Mouse (Mus musculus): Measurements from ENCODE around the gene Ltbp1. TPM values are rescaled to one million over a fixed set of nuclear protein-coding genes. Genes with fewer than 3 reads are reported as not detected.

The Ltbp1 gene
- polyA plus RNA-seq, 1 experiment from 2014 or later = 28.3 TPM

GRCm38 (mm10) chr17:75216362-75216761 lies 211.0 kb downstream of the Ltbp1 start:
- ATAC-seq (ENCODE audit: extremely low read depth, insufficient number of reproducible peaks, low FRiP score, low TSS enrichment) = no peak
- Histone ChIP-seq H3K4me2 (no peak overlapping the region), H3K27me3 (replicated peaks) (no peaks in the 10 kb centered on the region), H3K9ac (no peak overlapping the region), H3K4me1 (no peaks in the 10 kb centered on the region), H3K27ac (replicated peaks) (no peak overlapping the region), H3K36me3 (no peaks in the 10 kb centered on the region), H3K9me3 (no peaks in the 10 kb centered on the region), H3K4me3 (no peak overlapping the region)
- WGBS = 91% methylated on average over 2 of the region's 2 CpGs

- Histone ChIP-seq H3K9ac (no peak overlapping the region), H3K36me3 (no peaks in the 10 kb centered on the region), H3K27me3 (replicated peaks) (no peaks in the 10 kb centered on the region), H3K4me3 (no peak overlapping the region), H3K4me1 (no peaks in the 10 kb centered on the region), H3K4me2 (no peak overlapping the region), H3K9me3 (no peaks in the 10 kb centered on the region), H3K27ac (replicated peaks) (no peak overlapping the region)
- ATAC-seq (ENCODE audit: extremely low read depth, insufficient number of reproducible peaks, low FRiP score, low TSS enrichment) = no peak
- WGBS = 84% methylated on average over 6 of the region's 6 CpGs
Measured at GRCm38 (mm10) chr17:75218700-75219099, 213.3 kb downstream of the Ltbp1 start.

GRCm38 (mm10) chr17:75228321-75228720 lies 223.0 kb downstream of the Ltbp1 start:
- no peak overlapping the region for H3K27ac ChIP-seq (replicated peaks)
- ATAC-seq (ENCODE audit: extremely low read depth, insufficient number of reproducible peaks, low FRiP score, low TSS enrichment) = no peak

GRCm38 (mm10) chr17:75233206-75233605 lies 227.8 kb downstream of the Ltbp1 start:
- no peak overlapping the region for H3K4me3 ChIP-seq
- WGBS = 75% methylated on average over 2 of the region's 2 CpGs
- no peaks in the 10 kb centered on the region for H3K27me3 ChIP-seq (replicated peaks)
- H3K27ac ChIP-seq (replicated peaks) = no peak overlapping the region
- ATAC-seq (ENCODE audit: extremely low read depth, insufficient number of reproducible peaks, low FRiP score, low TSS enrichment) = no peak
- H3K9ac ChIP-seq = no peak overlapping the region
- peaks cover 20% of the 10 kb centered on the region for H3K4me1 ChIP-seq
- H3K9me3 ChIP-seq = no peaks in the 10 kb centered on the region
- H3K36me3 ChIP-seq = peaks cover 13% of the 10 kb centered on the region
- no peak overlapping the region for H3K4me2 ChIP-seq

More at GRCm38 (mm10) chr17:75228321-75228720, 223.0 kb downstream of the Ltbp1 start:
- no peak overlapping the region for H3K4me3 ChIP-seq
- 0 out of 2 replicates have a peak, but pooled peaks cover 5% of the 10 kb centered on the region for H3K4me1 ChIP-seq
- H3K9me3 ChIP-seq = no peaks in the 10 kb centered on the region
- H3K27me3 ChIP-seq (replicated peaks) = no peaks in the 10 kb centered on the region
- peaks cover 23% of the 10 kb centered on the region for H3K36me3 ChIP-seq
- H3K4me2 ChIP-seq = no peak overlapping the region
- WGBS = 81% methylated on average over 3 of the region's 3 CpGs
- no peak overlapping the region for H3K9ac ChIP-seq

GRCm38 (mm10) chr17:75233923-75234322 lies 228.6 kb downstream of the Ltbp1 start:
- Histone ChIP-seq H3K27me3 (replicated peaks) (no peaks in the 10 kb centered on the region), H3K9me3 (no peaks in the 10 kb centered on the region), H3K27ac (replicated peaks) (no peak overlapping the region), H3K4me2 (no peak overlapping the region), H3K4me3 (no peak overlapping the region), H3K36me3 (peaks cover 18% of the 10 kb centered on the region), H3K9ac (no peak overlapping the region), H3K4me1 (peaks cover 20% of the 10 kb centered on the region)
- WGBS = 76% methylated on average over 4 of the region's 4 CpGs
- ATAC-seq (ENCODE audit: extremely low read depth, insufficient number of reproducible peaks, low FRiP score, low TSS enrichment) = no peak

GRCm38 (mm10) chr17:75235781-75236180 lies 230.4 kb downstream of the Ltbp1 start:
- ATAC-seq (ENCODE audit: extremely low read depth, insufficient number of reproducible peaks, low FRiP score, low TSS enrichment) = no peak; the same call in 1 of the 2 replicates
- H3K36me3 ChIP-seq = peaks cover 19% of the 10 kb centered on the region
- WGBS = 53% methylated on average over 3 of the region's 3 CpGs
- peak overlapping the region; percentile 41 for H3K27ac ChIP-seq (replicated peaks)
- no peak overlapping the region for H3K9ac ChIP-seq
- H3K4me1 ChIP-seq = peaks cover 20% of the 10 kb centered on the region
- no peaks in the 10 kb centered on the region for H3K9me3 ChIP-seq
- H3K4me3 ChIP-seq = no peak overlapping the region
- no peaks in the 10 kb centered on the region for H3K27me3 ChIP-seq (replicated peaks)
- no peak overlapping the region for H3K4me2 ChIP-seq

- WGBS = 82% methylated on average over 2 of the region's 2 CpGs
- Histone ChIP-seq H3K4me1 (peaks cover 15% of the 10 kb centered on the region), H3K36me3 (peaks cover 20% of the 10 kb centered on the region), H3K4me2 (no peak overlapping the region), H3K27ac (replicated peaks) (no peak overlapping the region), H3K27me3 (replicated peaks) (no peaks in the 10 kb centered on the region), H3K9me3 (no peaks in the 10 kb centered on the region), H3K4me3 (no peak overlapping the region), H3K9ac (no peak overlapping the region)
- no peak for ATAC-seq (ENCODE audit: extremely low read depth, insufficient number of reproducible peaks, low FRiP score, low TSS enrichment)
Measured at GRCm38 (mm10) chr17:75236543-75236942, 231.2 kb downstream of the Ltbp1 start.

- H3K4me3 ChIP-seq = no peak overlapping the region
- 86% methylated on average over 3 of the region's 3 CpGs for WGBS
- H3K4me1 ChIP-seq = peaks cover 15% of the 10 kb centered on the region
- ATAC-seq (ENCODE audit: extremely low read depth, insufficient number of reproducible peaks, low FRiP score, low TSS enrichment) = no peak
- H3K27ac ChIP-seq (replicated peaks) = no peak overlapping the region
- H3K4me2 ChIP-seq = no peak overlapping the region
- H3K36me3 ChIP-seq = peaks cover 20% of the 10 kb centered on the region
- no peaks in the 10 kb centered on the region for H3K9me3 ChIP-seq
- H3K9ac ChIP-seq = no peak overlapping the region
- H3K27me3 ChIP-seq (replicated peaks) = no peaks in the 10 kb centered on the region
Measured at GRCm38 (mm10) chr17:75237456-75237855, 232.1 kb downstream of the Ltbp1 start.

- 82% methylated on average over 2 of the region's 2 CpGs for WGBS
- ATAC-seq (ENCODE audit: extremely low read depth, insufficient number of reproducible peaks, low FRiP score, low TSS enrichment) = no peak
Measured at GRCm38 (mm10) chr17:75238655-75239054, 233.3 kb downstream of the Ltbp1 start.

GRCm38 (mm10) chr17:75239545-75239944 lies 234.2 kb downstream of the Ltbp1 start:
- WGBS = 85% methylated on average over 3 of the region's 3 CpGs
- no peak for ATAC-seq (ENCODE audit: extremely low read depth, insufficient number of reproducible peaks, low FRiP score, low TSS enrichment)
- Histone ChIP-seq H3K9ac (no peak overlapping the region), H3K4me1 (peaks cover 17% of the 10 kb centered on the region), H3K36me3 (peaks cover 36% of the 10 kb centered on the region), H3K4me3 (no peak overlapping the region), H3K9me3 (no peaks in the 10 kb centered on the region), H3K27me3 (replicated peaks) (no peaks in the 10 kb centered on the region), H3K27ac (replicated peaks) (no peak overlapping the region), H3K4me2 (no peak overlapping the region)

More at GRCm38 (mm10) chr17:75238655-75239054, 233.3 kb downstream of the Ltbp1 start:
- H3K9ac ChIP-seq = no peak overlapping the region
- no peak overlapping the region for H3K4me3 ChIP-seq
- no peaks in the 10 kb centered on the region for H3K27me3 ChIP-seq (replicated peaks)
- H3K36me3 ChIP-seq = peaks cover 29% of the 10 kb centered on the region
- H3K4me1 ChIP-seq = peaks cover 15% of the 10 kb centered on the region
- H3K4me2 ChIP-seq = no peak overlapping the region
- H3K27ac ChIP-seq (replicated peaks) = no peak overlapping the region
- no peaks in the 10 kb centered on the region for H3K9me3 ChIP-seq

GRCm38 (mm10) chr17:75242086-75242485 lies 236.7 kb downstream of the Ltbp1 start:
- Histone ChIP-seq H3K27ac (replicated peaks) (no peak overlapping the region), H3K9ac (no peak overlapping the region), H3K4me1 (0 out of 2 replicates have a peak, but pooled peaks cover 2% of the 10 kb centered on the region), H3K9me3 (no peaks in the 10 kb centered on the region), H3K36me3 (peaks cover 36% of the 10 kb centered on the region), H3K4me3 (no peak overlapping the region), H3K27me3 (replicated peaks) (no peaks in the 10 kb centered on the region), H3K4me2 (no peak overlapping the region)
- ATAC-seq (ENCODE audit: extremely low read depth, insufficient number of reproducible peaks, low FRiP score, low TSS enrichment) = no peak
- 80% methylated on average over 1 of the region's 1 CpGs for whole genome bisulfite sequencing

- no peak for ATAC-seq (ENCODE audit: extremely low read depth, insufficient number of reproducible peaks, low FRiP score, low TSS enrichment)
- no peak overlapping the region for H3K27ac ChIP-seq (replicated peaks)
- peaks cover 11% of the 10 kb centered on the region for H3K4me1 ChIP-seq
- H3K36me3 ChIP-seq = peaks cover 28% of the 10 kb centered on the region
- H3K9ac ChIP-seq = no peak overlapping the region
- WGBS = 70% methylated on average over 1 of the region's 1 CpGs
- H3K4me3 ChIP-seq = no peak overlapping the region
- no peak overlapping the region for H3K4me2 ChIP-seq
- H3K9me3 ChIP-seq = no peaks in the 10 kb centered on the region
- H3K27me3 ChIP-seq (replicated peaks) = no peaks in the 10 kb centered on the region
Measured at GRCm38 (mm10) chr17:75243221-75243620, 237.9 kb downstream of the Ltbp1 start.
